Mouse (Mus musculus) T-cell, adult 66 days (primary cell): ENCODE measurements around the gene Rars. TPM values are rescaled to one million over a fixed set of nuclear protein-coding genes. Genes with fewer than 3 reads are reported as not detected.

Experiments used
- total RNA-seq, 2 experiments: library from RNA; stranded (reverse); gene quantifications; 3 replicates in 1 of 2; 4 replicates in 1 of 2; pipeline ENCODE4 v1.2.4; 2023

The Rars gene
- 10 to 100 TPM; 71.6 to 72.0 TPM for total RNA-seq

DNA sequence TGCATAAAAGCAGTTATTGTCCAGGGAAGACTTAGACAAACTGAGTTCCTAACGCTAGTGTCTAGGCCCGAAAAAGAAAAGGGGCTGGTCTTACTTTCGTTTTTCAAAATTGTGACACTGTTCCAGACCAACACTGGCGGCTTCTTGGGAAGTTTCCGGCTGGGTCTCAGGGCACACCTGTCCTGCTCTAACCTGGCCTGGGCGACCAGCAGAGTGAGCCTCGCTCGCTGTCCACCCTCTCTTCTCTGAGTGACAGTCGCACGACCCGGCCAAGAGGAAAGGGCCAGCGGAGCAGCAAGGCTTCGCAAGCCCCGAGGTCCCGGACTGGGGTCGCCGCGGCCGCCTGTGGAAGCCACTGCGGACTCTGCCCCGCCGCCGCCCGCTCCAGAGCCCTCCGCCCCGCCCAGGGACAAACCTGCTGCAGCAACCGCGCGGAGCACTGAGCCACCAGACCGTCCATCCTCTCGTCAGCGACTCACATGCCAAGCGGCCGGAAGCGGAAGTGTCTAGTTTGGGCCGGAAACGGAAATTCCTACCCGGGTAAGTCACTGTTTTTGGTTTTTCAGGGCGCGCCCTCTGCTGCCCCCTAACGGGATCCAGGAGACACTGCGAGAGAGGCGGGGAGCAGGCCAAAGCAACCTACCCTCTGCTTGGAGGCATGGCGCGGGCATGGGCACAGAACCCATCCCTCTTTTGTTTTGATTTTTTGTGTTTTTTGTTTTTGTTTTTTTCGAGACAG is at the start of gene Rars:
TSS of gene Rars (minus strand) at position 485 of the 739 bp plus-strand sequence.

DNA sequence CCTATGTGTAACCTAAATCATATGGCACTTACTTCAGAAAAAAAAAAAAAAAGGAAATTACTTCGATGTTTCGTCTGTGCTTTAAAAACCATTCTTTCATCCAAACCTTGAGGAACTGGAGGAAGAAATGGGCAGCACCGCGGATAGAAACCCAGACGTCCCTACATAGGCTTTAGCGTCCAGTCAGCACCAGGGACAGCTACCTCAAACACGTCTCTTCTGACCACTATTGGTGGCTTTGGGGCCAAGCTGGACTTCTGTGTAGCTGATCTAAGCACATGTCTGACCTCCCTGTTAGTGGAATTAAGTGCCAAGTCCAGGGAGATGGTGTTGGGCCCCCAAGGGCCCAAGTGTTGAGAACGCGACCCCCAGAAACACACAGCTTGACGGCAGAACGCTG is 35.4 kb downstream of the Rars start, which contains the start of gene Fbll1:
TSS of gene Fbll1 (minus strand) at position 11 of the 400 bp plus-strand sequence.

GRCm38 (mm10) chr11:35769188-35769745 is 65.0 kb downstream of the Rars start, which contains the start of gene Pank3:
Pank3 (plus strand) TSS chr11:35769484.

Other genes with a start within 250 kb of the Rars start
- gene Pank3, start 65.0 kb downstream of the Rars start, total RNA-seq, result 10 to 100 TPM; 22.3 to 26.9 TPM
- gene Fbll1, start 35.6 kb downstream of the Rars start, total RNA-seq, result under 1 TPM in 1 of 2 experiments, not detected in 1; 0.39 TPM
- gene Wwc1, start 146.0 kb upstream of the Rars start, total RNA-seq, result 1 to 10 TPM in 1 of 2 experiments, under 1 TPM in 1; 0.92 to 1.6 TPM